Mouse (Mus musculus): ENCODE results near the gene Gdf3.

DNA sequence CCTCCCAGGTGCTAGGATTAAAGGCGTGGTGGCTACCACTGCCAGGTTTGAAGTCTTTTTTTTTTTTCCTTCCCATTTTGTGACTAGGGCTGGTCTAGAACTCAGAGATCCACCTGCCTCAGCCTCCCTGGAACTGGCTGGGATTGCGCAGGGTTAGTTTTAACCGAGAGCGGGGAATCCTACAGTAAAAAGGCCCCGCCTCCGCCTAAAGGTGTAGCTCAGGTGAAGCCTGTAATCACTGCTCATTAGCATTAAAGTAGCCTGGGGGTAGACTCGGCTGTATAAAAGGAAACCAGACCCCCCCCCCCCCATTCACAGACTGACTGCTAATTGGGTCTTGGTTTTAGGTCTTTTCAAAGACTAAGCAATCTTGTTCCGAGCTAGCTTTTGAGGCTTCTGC, 16.2 kb upstream of the Gdf3 start, which contains the start of gene Dppa3:
- TF ChIP-seq CTCF (IDR thresholded peaks at IDR 0.05; ENCODE audit: borderline replicate concordance, insufficient read depth, low read length), result no peak
- no peak for TF ChIP-seq POLR2A (IDR thresholded peaks at IDR 0.05; ENCODE audit: low read depth, low read length)

All from embryonic fibroblast, embryonic 13.5 days (primary cell).